Mouse (Mus musculus) retina, embryonic 14.5 days (tissue): ENCODE measurements around the gene Uvssa.

ENCODE experiments used
- DNase-seq: peaks from one replicate; pipeline ENCODE4 v3.0.0-alpha.2; 2015; ENCODE audit warnings: low spot score

The Uvssa gene

GRCm38 (mm10) chr5:33442927-33443710 lies 64.8 kb downstream of the Uvssa start:
- DNase-seq = peak; percentile 66

GRCm38 (mm10) chr5:33443794-33444193 lies 65.4 kb downstream of the Uvssa start:
- no peak for DNase-seq

GRCm38 (mm10) chr5:33455737-33456136 lies 77.4 kb downstream of the Uvssa start:
- no peak for DNase-seq

- no peak for DNase-seq
Observed at GRCm38 (mm10) chr5:33458132-33458622, 79.8 kb downstream of the Uvssa start.

GRCm38 (mm10) chr5:33459111-33459510 lies 80.8 kb downstream of the Uvssa start:
- DNase-seq = no peak

- no peak for DNase-seq
Observed at GRCm38 (mm10) chr5:33464390-33464789, 86.0 kb downstream of the Uvssa start.

- peak; percentile 60 for DNase-seq
Observed at GRCm38 (mm10) chr5:33465464-33465863, 87.1 kb downstream of the Uvssa start.
